Mouse (Mus musculus): Measurements from ENCODE around the gene Tmem120b.

DNA sequence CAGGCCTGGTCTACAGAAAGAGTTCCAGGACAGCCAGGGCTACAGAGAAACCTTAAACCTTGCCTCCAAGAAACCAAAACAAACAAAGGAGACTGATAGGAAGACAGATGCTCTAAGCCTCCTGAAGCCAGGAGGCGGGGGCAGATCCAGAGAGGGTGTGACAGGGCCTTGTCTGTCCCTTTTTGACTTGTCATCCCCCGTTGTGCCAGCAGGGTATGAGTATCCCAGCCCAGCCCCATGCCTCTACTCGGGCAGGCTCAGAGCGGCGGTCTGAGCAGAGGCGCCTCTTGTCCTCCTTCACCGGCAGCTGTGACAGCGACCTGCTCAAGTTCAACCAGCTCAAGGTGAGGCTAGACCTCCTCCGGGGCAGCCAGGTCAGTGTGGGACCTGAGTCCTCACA, 94.7 kb downstream of the Tmem120b start:
- TF ChIP-seq POLR2A (IDR thresholded peaks at IDR 0.05; ENCODE audit: low read depth, low read length) (no peak), CTCF (IDR thresholded peaks at IDR 0.05; ENCODE audit: extremely low read depth, insufficient read depth, insufficient read length, insufficient replicate concordance) (no peak)
